Mouse (Mus musculus) bone marrow macrophage, adult 2 months (primary cell): ENCODE results near the gene Plekhd1.

Experiments used
- CTCF ChIP-seq: IDR thresholded peaks from 2 replicates; pipeline ENCODE4 v1.5.1; 2012; ENCODE audit warnings: low read depth, mild to moderate bottlenecking, low read length, moderate library complexity
- POLR2A ChIP-seq: IDR thresholded peaks from 2 replicates; pipeline ENCODE4 v1.6.1; 2012; ENCODE audit warnings: mild to moderate bottlenecking, low read depth, low read length, borderline replicate concordance

- TF ChIP-seq POLR2A (no peak), CTCF (no peak)
Observed at GRCm38 (mm10) chr12:80758559-80759386, 66.4 kb downstream of the Plekhd1 start.
